28 mouse cellular contexts compared by ENCODE assay signal in genomic region chr5:77091923-77092322, GRCm38 (mm10). TPM values are rescaled to one million over a fixed set of nuclear protein-coding genes. Genes with fewer than 3 reads are reported as not detected.
DNase-seq lines count a peak whose midpoint lies in the region; ATAC-seq and TF ChIP-seq lines count a peak whose summit lies in the region.
"Had no signal": no experiment of that assay in that cellular context is flagged by ENCODE, and none has a peak within 500 bp of the region (broad histone marks: within the 10 kb centered on the region; RNA-seq: fewer than 3 reads in every experiment).

No protein-coding gene starts in this region.

- H3K27me3 ChIP-seq in heart, embryonic 13.5 days (replicated peaks) = peaks cover 8% of the 10 kb centered on the region
- peaks cover 4% of the 10 kb centered on the region; the same call in 1 of the 2 replicates for H3K27me3 ChIP-seq in hindbrain, embryonic 15.5 days
- H3K27me3 ChIP-seq in hindbrain, embryonic 13.5 days = peaks cover 22% of the 10 kb centered on the region
- no peaks in the 10 kb centered on the region for H3K27me3 ChIP-seq in lung, postnatal 0 days (replicated peaks; ENCODE audit: insufficient read depth, low read length)
- H3K27me3 ChIP-seq in neural tube, embryonic 15.5 days (replicated peaks) = no peaks in the 10 kb centered on the region
- H3K27me3 ChIP-seq: lung, embryonic 15.5 days had no signal

- intact Hi-C loops in heart, postnatal 25 days (cut with DNase I) = no loop called here

- H3K9me3 ChIP-seq in heart, embryonic 13.5 days = no peaks in the 10 kb centered on the region
- H3K9me3 ChIP-seq in hindbrain, embryonic 15.5 days = no peaks in the 10 kb centered on the region
- H3K9me3 ChIP-seq in hindbrain, embryonic 13.5 days = no peaks in the 10 kb centered on the region
- H3K9me3 ChIP-seq in lung, postnatal 0 days (ENCODE audit: low read length) = no peaks in the 10 kb centered on the region
- H3K9me3 ChIP-seq in neural tube, embryonic 15.5 days (replicated peaks) = no peaks in the 10 kb centered on the region
- H3K9me3 ChIP-seq: embryonic facial prominence, embryonic 10.5 days; embryonic facial prominence, embryonic 15.5 days; forebrain, embryonic 12.5 days; liver, embryonic 15.5 days; lung, embryonic 15.5 days had no signal

- H3K4me3 ChIP-seq in heart, embryonic 13.5 days = no peak overlapping the region
- H3K4me3 ChIP-seq in hindbrain, embryonic 15.5 days = no peak overlapping the region
- no peak overlapping the region for H3K4me3 ChIP-seq in hindbrain, embryonic 13.5 days
- H3K4me3 ChIP-seq in lung, postnatal 0 days (ENCODE audit: low read depth, low read length) = no peak overlapping the region
- H3K4me3 ChIP-seq in neural tube, embryonic 15.5 days (replicated peaks) = no peak overlapping the region
- H3K4me3 ChIP-seq: embryonic facial prominence, embryonic 10.5 days; embryonic facial prominence, embryonic 15.5 days; forebrain, embryonic 12.5 days; liver, embryonic 15.5 days had no signal

- no peak for ATAC-seq in heart, embryonic 13.5 days (ENCODE audit: extremely low read depth, insufficient number of reproducible peaks, low FRiP score, low TSS enrichment)
- ATAC-seq in hindbrain, embryonic 15.5 days (ENCODE audit: low FRiP score, low read depth) = no peak
- ATAC-seq in hindbrain, embryonic 13.5 days (ENCODE audit: low FRiP score) = no peak
- ATAC-seq in lung, postnatal 0 days = no peak
- no peak for ATAC-seq in neural tube, embryonic 15.5 days (ENCODE audit: low FRiP score)
- ATAC-seq: intestine, embryonic 16.5 days; midbrain, embryonic 16.5 days had no signal

- peaks cover 69% of the 10 kb centered on the region for H3K4me1 ChIP-seq in heart, embryonic 13.5 days
- peaks cover 16% of the 10 kb centered on the region for H3K4me1 ChIP-seq in hindbrain, embryonic 15.5 days (replicated peaks)
- H3K4me1 ChIP-seq in hindbrain, embryonic 13.5 days (replicated peaks) = peaks cover 26% of the 10 kb centered on the region
- H3K4me1 ChIP-seq in lung, postnatal 0 days (ENCODE audit: insufficient read depth, low read depth, low read length) = peaks cover 4% of the 10 kb centered on the region; the same call in 1 of the 2 replicates
- peaks cover 14% of the 10 kb centered on the region for H3K4me1 ChIP-seq in neural tube, embryonic 15.5 days

- TF ChIP-seq CTCF in lung, postnatal 0 days (IDR thresholded peaks at IDR 0.05) = no peak

- DNase-seq in heart, postnatal 25 days (ENCODE audit: low spot score) = no peak
- no peak for DNase-seq in lung, postnatal 0 days (ENCODE audit: low spot score)
- no peak for DNase-seq in lung, postnatal 10 days
- DNase-seq in ovary, postnatal 10 days (ENCODE audit: low spot score) = no peak
- DNase-seq: adrenal gland, adult 8-10 months; cerebellum, adult 8-10 months; cerebellum, postnatal 25 days; gastrocnemius, postnatal 10 days; heart, postnatal 14 days; kidney, adult 8-10 months; kidney, postnatal 10 days; layer of hippocampus, postnatal 36 days; left cerebral cortex, postnatal 4 days; right cerebral cortex, adult 18-20 months; right cerebral cortex, postnatal 4 days; thymus, adult 2 months had no signal

- WGBS in heart, embryonic 13.5 days = 50% methylated on average over 3 of the region's 3 CpGs
- WGBS in hindbrain, embryonic 15.5 days = 83% methylated on average over 3 of the region's 3 CpGs
- WGBS in hindbrain, embryonic 13.5 days = 85% methylated on average over 3 of the region's 3 CpGs
- WGBS in lung, postnatal 0 days = 80% methylated on average over 3 of the region's 3 CpGs
- 93% methylated on average over 3 of the region's 3 CpGs for WGBS in neural tube, embryonic 15.5 days

- peaks cover 36% of the 10 kb centered on the region for H3K36me3 ChIP-seq in heart, embryonic 13.5 days
- H3K36me3 ChIP-seq in hindbrain, embryonic 15.5 days = no peaks in the 10 kb centered on the region
- no peaks in the 10 kb centered on the region for H3K36me3 ChIP-seq in hindbrain, embryonic 13.5 days
- no peaks in the 10 kb centered on the region for H3K36me3 ChIP-seq in lung, postnatal 0 days (ENCODE audit: insufficient read depth, low read length)
- H3K36me3 ChIP-seq in neural tube, embryonic 15.5 days = no peaks in the 10 kb centered on the region
- H3K36me3 ChIP-seq: embryonic facial prominence, embryonic 10.5 days; embryonic facial prominence, embryonic 15.5 days; forebrain, embryonic 12.5 days; liver, embryonic 15.5 days had no signal

- TF ChIP-seq EP300 in lung, postnatal 0 days (IDR thresholded peaks at IDR 0.05) = no peak

- H3K9ac ChIP-seq in heart, embryonic 13.5 days = no peak overlapping the region
- no peak overlapping the region for H3K9ac ChIP-seq in hindbrain, embryonic 15.5 days
- no peak overlapping the region for H3K9ac ChIP-seq in hindbrain, embryonic 13.5 days
- H3K9ac ChIP-seq in lung, postnatal 0 days (replicated peaks; ENCODE audit: low read depth) = no peak overlapping the region
- no peak overlapping the region for H3K9ac ChIP-seq in neural tube, embryonic 15.5 days (replicated peaks)
- H3K9ac ChIP-seq: embryonic facial prominence, embryonic 15.5 days; forebrain, embryonic 12.5 days; liver, embryonic 15.5 days had no signal

- H3K27ac ChIP-seq in heart, embryonic 13.5 days (replicated peaks) = peak overlapping the region; percentile 49
- 0 out of 2 replicates have a peak overlapping the region, but pooled peaks have one; percentile 11 for H3K27ac ChIP-seq in hindbrain, embryonic 15.5 days (replicated peaks)
- H3K27ac ChIP-seq in hindbrain, embryonic 13.5 days = no peak overlapping the region
- 0 out of 2 replicates have a peak overlapping the region, but pooled peaks have one; percentile 2 for H3K27ac ChIP-seq in lung, postnatal 0 days (ENCODE audit: low read length)
- H3K27ac ChIP-seq in neural tube, embryonic 15.5 days (replicated peaks) = peak overlapping the region; percentile 2
- H3K27ac ChIP-seq: embryonic facial prominence, embryonic 10.5 days; embryonic facial prominence, embryonic 15.5 days; forebrain, embryonic 12.5 days; liver, embryonic 15.5 days; lung, embryonic 15.5 days had no signal

- H3K4me2 ChIP-seq in heart, embryonic 13.5 days = no peak overlapping the region
- no peak overlapping the region for H3K4me2 ChIP-seq in hindbrain, embryonic 15.5 days
- no peak overlapping the region; the same call in 1 of the 2 replicates for H3K4me2 ChIP-seq in hindbrain, embryonic 13.5 days
- no peak overlapping the region for H3K4me2 ChIP-seq in lung, postnatal 0 days (replicated peaks; ENCODE audit: low read depth, low read length)
- peak overlapping the region; percentile 99 for H3K4me2 ChIP-seq in neural tube, embryonic 15.5 days
- H3K4me2 ChIP-seq: embryonic facial prominence, embryonic 15.5 days; forebrain, embryonic 12.5 days; liver, embryonic 15.5 days; midbrain, embryonic 11.5 days had no signal

RNA-seq across cellular contexts. Expression of gene Hopx, which starts 23.0 kb away (rescaled TPM):
- 12.6 and 16.4 TPM in 2 replicates for polyA plus RNA-seq in heart, embryonic 13.5 days (2015; fragmentation: Nextera tagmentation; extraction: Ambion mirVana)
- 100 to 1,000 TPM; 402 to 442 TPM for total RNA-seq in heart, postnatal 25 days (2021)
- polyA plus RNA-seq in hindbrain, embryonic 15.5 days (2015; fragmentation: Nextera tagmentation; extraction: Ambion mirVana) = 4.7 and 5.6 TPM in 2 replicates
- 4.4 and 6.4 TPM in 2 replicates for polyA plus RNA-seq in hindbrain, embryonic 13.5 days (2015; fragmentation: Nextera tagmentation; extraction: Ambion mirVana)
- polyA plus RNA-seq in lung, postnatal 0 days (2015; fragmentation: Nextera tagmentation; extraction: Ambion mirVana) = 49.0 and 49.5 TPM in 2 replicates
- polyA plus RNA-seq in neural tube, embryonic 15.5 days (2015; fragmentation: Nextera tagmentation; extraction: Ambion mirVana) = 10.9 and 12.2 TPM in 2 replicates
